Mouse (Mus musculus) heart, adult 2 months (tissue): ENCODE measurements around the gene Zc3hav1.

Source experiments
- CTCF ChIP-seq: fragments of 200-600 bp; IDR thresholded peaks from 2 replicates; pipeline ENCODE4 v1.8.1; 2022; ENCODE audit warnings: antibody characterized with exemption, mild to moderate bottlenecking, moderate library complexity
- EP300 ChIP-seq: fragments of 200-500 bp; IDR thresholded peaks from 2 replicates; pipeline ENCODE4 v1.6.1; 2011; ENCODE audit warnings: low read depth, low read length, control low read depth; ENCODE audit not compliant: insufficient read depth
- POLR2A ChIP-seq: fragments of 200-500 bp; IDR thresholded peaks from 2 replicates; pipeline ENCODE4 v1.6.1; 2011; ENCODE audit warnings: mild to moderate bottlenecking, low read depth, low read length, control low read depth; ENCODE audit not compliant: insufficient read depth

- TF ChIP-seq CTCF: no peak
- TF ChIP-seq POLR2A: no peak
- TF ChIP-seq EP300: no peak
These were observed 90.8 kb downstream of the Zc3hav1 start for GRCm38 (mm10) chr6:38263393-38264159.
